Mouse (Mus musculus): ENCODE data around the gene Klf11. TPM values are rescaled to one million over a fixed set of nuclear protein-coding genes. Genes with fewer than 3 reads are reported as not detected.

Gene Klf11
- not detected in 2 replicates for polyA plus RNA-seq (2012; ENCODE audit: insufficient read depth, insufficient read length, low replicate concordance, missing spikeins)

DNA sequence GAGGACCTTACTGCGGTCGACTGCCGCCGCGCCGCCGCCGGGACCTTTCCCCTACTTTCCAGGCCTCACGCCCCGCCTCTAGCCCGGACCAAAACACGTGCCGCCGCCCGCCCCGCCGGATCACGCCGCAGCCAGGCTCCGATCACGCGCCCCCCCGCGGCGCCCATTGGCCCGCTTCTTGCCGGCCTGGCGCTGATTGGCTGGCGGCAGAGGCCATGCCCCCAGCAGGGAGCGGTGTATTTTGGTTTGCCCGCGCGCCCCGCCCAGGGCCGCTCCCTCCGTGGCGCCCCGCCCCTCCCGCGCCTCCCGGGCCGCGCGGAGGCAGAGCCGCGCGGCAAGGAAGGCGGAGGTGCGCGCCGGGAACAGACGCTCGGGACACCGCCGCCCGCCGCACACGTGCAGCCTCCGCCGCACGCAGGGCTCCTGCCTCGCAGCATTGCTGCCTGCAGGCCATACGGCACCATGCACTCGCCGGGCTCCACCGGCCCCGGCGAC is at the start of gene Klf11:
Gene Klf11, plus strand, starts transcription at position 212 of the 495 bp plus-strand sequence.
- peak within 1 kb of the TSS; percentile 82 for H3K4me3 ChIP-seq (ENCODE audit: insufficient read depth, low read depth, low read length)
- peak within 1 kb of the TSS; percentile 74 for H3K27ac ChIP-seq (ENCODE audit: insufficient read depth, low read depth, low read length)
- no peak for TF ChIP-seq CTCF (IDR thresholded peaks at IDR 0.05; ENCODE audit: insufficient read depth, low read depth, low read length)
- TF ChIP-seq POLR2A (IDR thresholded peaks at IDR 0.05; ENCODE audit: insufficient read depth, low read depth, low read length) = peak; percentile 78
- H3K4me1 ChIP-seq (ENCODE audit: control insufficient read depth, insufficient read depth, low read length) = peaks cover 17% of the 10 kb centered on the region
- under 1% methylated on average over 68 of the region's 68 CpGs for WGBS

DNA sequence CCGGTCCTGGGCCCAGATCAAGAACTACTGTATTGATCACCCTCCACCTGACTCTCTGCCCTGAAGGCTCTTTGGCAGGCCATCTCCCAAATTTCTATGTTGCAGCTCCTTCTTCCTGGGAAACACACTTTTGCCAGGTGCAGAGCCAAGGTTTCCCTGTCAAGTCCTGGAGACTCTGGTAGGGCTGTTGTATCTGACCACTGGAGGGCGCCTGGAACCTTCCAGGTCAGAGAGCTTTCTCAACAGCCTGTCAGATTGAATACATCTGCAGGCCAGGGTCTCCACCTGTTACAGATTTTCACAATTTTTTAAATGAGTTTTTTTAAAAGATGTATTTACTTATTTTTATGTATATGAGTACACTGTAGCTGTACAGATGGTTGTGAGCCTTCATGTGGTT is 47.8 kb upstream of the Klf11 start:
- WGBS = 54% methylated on average over 2 of the region's 2 CpGs
- H3K4me1 ChIP-seq (ENCODE audit: control insufficient read depth, insufficient read depth, low read length) = no peaks in the 10 kb centered on the region; the same call in 1 of the 2 replicates
- no peak overlapping the region for H3K4me3 ChIP-seq (ENCODE audit: insufficient read depth, low read depth, low read length)
- H3K27ac ChIP-seq (ENCODE audit: insufficient read depth, low read depth, low read length) = no peak overlapping the region
- TF ChIP-seq CTCF (IDR thresholded peaks at IDR 0.05; ENCODE audit: insufficient read depth, low read depth, low read length) (peak; percentile 37; the same call in 1 of the 2 replicates), POLR2A (IDR thresholded peaks at IDR 0.05; ENCODE audit: insufficient read depth, low read depth, low read length) (no peak)

DNA sequence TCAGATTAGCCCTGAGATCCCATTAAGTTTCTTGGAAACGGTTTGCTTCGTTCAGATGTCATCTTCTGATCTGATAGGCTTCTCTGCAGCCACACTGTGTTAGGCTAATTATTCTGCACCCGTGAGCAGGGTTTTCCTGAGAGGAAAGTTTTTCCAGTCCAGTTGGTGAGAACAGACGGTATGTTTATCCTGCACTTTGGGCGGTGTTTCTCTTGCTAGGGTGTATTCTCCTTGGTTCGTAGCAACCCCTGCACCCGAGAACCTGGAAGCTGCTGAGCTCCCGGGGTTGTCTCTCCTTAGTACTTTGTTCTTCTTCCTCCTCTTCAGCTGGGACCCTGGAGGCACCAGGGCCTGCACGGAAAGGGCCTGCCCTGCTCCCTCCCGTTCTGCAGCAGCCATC is 44.9 kb upstream of the Klf11 start:
- 49% methylated on average over 10 of the region's 10 CpGs for WGBS
- Histone ChIP-seq H3K27ac (ENCODE audit: insufficient read depth, low read depth, low read length) (no peak overlapping the region), H3K4me1 (ENCODE audit: control insufficient read depth, insufficient read depth, low read length) (no peaks in the 10 kb centered on the region), H3K4me3 (ENCODE audit: insufficient read depth, low read depth, low read length) (no peak overlapping the region)
- TF ChIP-seq CTCF (IDR thresholded peaks at IDR 0.05; ENCODE audit: insufficient read depth, low read depth, low read length) (no peak), POLR2A (IDR thresholded peaks at IDR 0.05; ENCODE audit: insufficient read depth, low read depth, low read length) (no peak)

DNA sequence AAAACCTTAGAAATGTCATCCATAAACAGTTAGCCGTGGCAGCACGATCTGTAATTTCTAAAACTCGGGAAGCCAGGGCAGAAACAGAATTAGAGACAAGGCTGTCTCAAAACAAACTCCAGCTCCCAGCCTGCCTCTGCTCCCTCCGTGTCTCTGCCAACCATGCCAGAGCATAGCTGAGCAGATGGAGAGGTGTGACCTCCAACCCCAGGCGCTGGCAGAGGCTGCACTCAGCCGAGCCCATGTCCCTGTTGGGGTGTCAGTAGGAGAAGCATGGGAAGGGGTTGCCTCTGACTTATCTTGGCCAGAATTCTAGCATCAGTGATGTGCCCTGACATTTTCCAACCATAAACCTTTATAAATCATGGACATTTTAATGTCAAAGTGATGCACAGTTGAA is 38.5 kb upstream of the Klf11 start:
- 88% methylated on average over 6 of the region's 6 CpGs for WGBS
- Histone ChIP-seq H3K4me1 (ENCODE audit: control insufficient read depth, insufficient read depth, low read length) (no peaks in the 10 kb centered on the region), H3K4me3 (ENCODE audit: insufficient read depth, low read depth, low read length) (no peak overlapping the region), H3K27ac (ENCODE audit: insufficient read depth, low read depth, low read length) (no peak overlapping the region)
- TF ChIP-seq POLR2A (IDR thresholded peaks at IDR 0.05; ENCODE audit: insufficient read depth, low read depth, low read length) (no peak), CTCF (IDR thresholded peaks at IDR 0.05; ENCODE audit: insufficient read depth, low read depth, low read length) (no peak)

DNA sequence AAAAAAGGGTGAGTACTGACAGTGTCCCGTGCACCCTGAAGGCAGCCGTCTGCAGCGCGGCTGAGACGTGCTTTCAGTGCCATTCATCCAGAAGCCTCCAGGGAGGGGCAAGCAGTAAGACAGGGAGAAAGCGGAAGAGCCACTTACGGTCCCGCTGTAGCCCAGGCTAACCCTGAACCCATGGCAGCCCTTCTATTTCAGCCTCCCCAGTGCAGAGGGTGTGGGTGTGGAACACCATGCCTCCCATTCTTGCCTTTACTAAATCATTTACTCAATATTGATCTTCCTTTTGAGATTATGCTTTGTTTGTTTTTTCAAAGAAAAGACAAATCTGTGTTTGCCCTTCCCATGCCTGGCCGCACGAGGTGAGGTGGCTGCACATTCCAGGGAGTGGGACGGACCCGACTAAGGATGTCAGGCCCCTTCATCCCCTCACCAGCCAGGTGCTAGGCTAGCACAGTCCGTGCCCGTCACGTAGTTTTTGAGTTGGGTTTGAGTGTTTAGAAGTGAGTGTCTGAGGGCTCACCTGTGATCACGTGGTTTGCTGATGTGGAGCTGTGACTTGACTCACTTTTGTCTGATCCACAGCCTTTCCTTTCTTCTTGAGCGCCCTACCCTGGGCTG is 36.5 kb upstream of the Klf11 start:
- Histone ChIP-seq H3K27ac (ENCODE audit: insufficient read depth, low read depth, low read length) (no peak overlapping the region), H3K4me1 (ENCODE audit: control insufficient read depth, insufficient read depth, low read length) (no peaks in the 10 kb centered on the region), H3K4me3 (ENCODE audit: insufficient read depth, low read depth, low read length) (no peak overlapping the region)
- TF ChIP-seq POLR2A (IDR thresholded peaks at IDR 0.05; ENCODE audit: insufficient read depth, low read depth, low read length) (no peak), CTCF (IDR thresholded peaks at IDR 0.05; ENCODE audit: insufficient read depth, low read depth, low read length) (no peak)
- 88% methylated on average over 17 of the region's 17 CpGs for WGBS

DNA sequence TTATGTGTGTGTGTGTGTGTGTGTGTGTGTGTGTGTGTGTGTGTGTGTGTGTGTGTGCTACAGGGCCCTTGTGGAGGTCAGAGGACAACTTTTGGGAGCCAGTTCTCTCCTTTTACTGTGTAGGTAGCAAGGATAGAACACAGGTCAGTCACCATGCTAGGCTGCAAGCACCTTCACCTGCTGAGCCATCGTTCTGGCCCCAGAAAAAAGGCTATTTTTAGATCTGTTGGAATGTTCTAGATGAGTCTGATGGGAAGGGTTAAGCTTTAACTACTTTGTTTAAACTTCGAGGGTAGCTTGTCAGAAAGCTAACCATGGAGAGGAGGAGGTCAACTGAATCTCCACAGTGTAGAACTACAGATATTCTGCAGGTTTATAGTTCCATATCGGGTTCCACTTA is 35.9 kb upstream of the Klf11 start:
- WGBS = 76% methylated on average over 3 of the region's 3 CpGs
- Histone ChIP-seq H3K4me1 (ENCODE audit: control insufficient read depth, insufficient read depth, low read length) (no peaks in the 10 kb centered on the region), H3K4me3 (ENCODE audit: insufficient read depth, low read depth, low read length) (no peak overlapping the region), H3K27ac (ENCODE audit: insufficient read depth, low read depth, low read length) (no peak overlapping the region)
- TF ChIP-seq CTCF (IDR thresholded peaks at IDR 0.05; ENCODE audit: insufficient read depth, low read depth, low read length) (no peak), POLR2A (IDR thresholded peaks at IDR 0.05; ENCODE audit: insufficient read depth, low read depth, low read length) (no peak)

DNA sequence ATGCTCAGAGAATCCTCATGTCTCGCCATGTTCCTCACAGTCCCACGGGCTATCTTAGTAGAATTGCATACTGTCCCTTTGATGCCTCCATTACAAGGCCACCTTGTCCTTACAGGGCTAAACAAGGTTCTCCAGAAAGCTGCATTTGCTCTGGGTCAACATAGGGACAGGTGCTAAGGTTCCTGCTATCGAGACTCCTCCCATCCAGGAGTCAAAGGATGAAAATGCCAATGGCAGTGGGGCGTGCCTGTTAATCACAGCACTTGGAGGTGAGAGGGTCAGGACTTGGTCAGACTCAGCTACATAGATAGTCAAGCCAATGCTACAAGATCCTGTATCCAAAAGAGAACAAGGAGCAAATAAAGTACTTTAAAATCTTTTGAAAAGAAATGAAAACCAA is 31.6 kb upstream of the Klf11 start:
- no peaks in the 10 kb centered on the region for H3K4me1 ChIP-seq (ENCODE audit: control insufficient read depth, insufficient read depth, low read length)
- WGBS = 89% methylated on average over 4 of the region's 4 CpGs
- H3K27ac ChIP-seq (ENCODE audit: insufficient read depth, low read depth, low read length) = no peak overlapping the region
- TF ChIP-seq POLR2A (IDR thresholded peaks at IDR 0.05; ENCODE audit: insufficient read depth, low read depth, low read length) = no peak
- no peak for TF ChIP-seq CTCF (IDR thresholded peaks at IDR 0.05; ENCODE audit: insufficient read depth, low read depth, low read length)
- no peak overlapping the region for H3K4me3 ChIP-seq (ENCODE audit: insufficient read depth, low read depth, low read length)

DNA sequence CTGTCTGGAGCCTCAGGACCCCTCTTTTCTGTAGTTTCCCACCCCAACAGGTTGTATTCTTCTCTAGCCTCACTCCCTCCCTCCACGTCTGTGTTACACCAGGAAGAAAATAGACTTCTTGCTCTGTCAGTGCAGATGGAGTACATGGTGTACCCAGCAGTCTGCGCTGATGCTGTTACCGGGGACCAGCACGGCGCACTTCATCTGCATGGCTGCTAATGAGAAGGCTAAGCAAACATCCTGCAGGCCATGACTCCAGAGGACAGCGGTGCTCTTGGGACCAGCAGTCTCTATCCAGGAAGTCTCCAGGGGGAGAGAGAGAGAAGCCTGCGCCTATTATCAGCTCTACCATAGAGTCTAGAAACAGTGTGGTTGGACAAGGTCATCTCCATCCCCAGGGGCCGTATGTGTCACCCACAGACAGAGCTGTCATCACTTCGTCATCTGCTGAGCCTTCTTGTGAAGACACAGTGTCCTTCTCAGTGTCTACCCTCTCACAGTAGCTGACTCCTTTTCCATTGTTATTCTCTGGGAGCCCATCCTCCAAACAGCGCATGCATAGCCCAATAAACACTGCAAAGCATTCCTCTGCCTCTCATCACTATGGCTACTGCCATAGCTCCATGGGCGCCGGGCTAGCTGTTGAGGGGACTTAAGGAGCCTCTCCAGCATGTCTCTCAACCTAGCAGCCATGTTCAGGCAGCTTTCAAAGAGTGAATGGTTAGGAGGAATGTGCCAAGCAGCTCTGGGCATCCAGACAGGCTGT is 27.4 kb upstream of the Klf11 start:
- no peak overlapping the region for H3K4me3 ChIP-seq (ENCODE audit: insufficient read depth, low read depth, low read length)
- H3K4me1 ChIP-seq (ENCODE audit: control insufficient read depth, insufficient read depth, low read length) = no peaks in the 10 kb centered on the region
- WGBS = 79% methylated on average over 12 of the region's 12 CpGs
- TF ChIP-seq POLR2A (IDR thresholded peaks at IDR 0.05; ENCODE audit: insufficient read depth, low read depth, low read length) (no peak), CTCF (IDR thresholded peaks at IDR 0.05; ENCODE audit: insufficient read depth, low read depth, low read length) (no peak)
- H3K27ac ChIP-seq (ENCODE audit: insufficient read depth, low read depth, low read length) = no peak overlapping the region

DNA sequence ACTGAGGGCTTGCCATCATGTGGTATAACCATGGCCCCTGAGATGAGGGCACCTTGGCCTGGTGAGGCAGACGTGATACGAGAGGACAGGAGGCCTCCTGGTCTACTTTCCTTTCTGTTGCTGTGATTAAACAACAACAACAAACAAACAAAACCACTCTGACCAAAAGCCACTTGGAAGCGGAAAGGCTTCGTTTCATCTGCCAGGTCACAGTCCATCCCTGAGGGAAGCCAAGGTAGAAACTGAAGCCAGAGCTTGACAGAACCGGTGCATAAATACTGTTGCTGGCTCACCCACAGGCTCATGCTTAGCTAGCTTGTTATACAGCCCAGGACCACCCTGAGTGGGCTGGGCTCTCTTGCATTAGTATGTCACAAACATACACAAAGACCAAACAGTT is 24.7 kb upstream of the Klf11 start:
- Histone ChIP-seq H3K4me3 (ENCODE audit: insufficient read depth, low read depth, low read length) (no peak overlapping the region), H3K4me1 (ENCODE audit: control insufficient read depth, insufficient read depth, low read length) (no peaks in the 10 kb centered on the region), H3K27ac (ENCODE audit: insufficient read depth, low read depth, low read length) (no peak overlapping the region)
- no peak for TF ChIP-seq POLR2A (IDR thresholded peaks at IDR 0.05; ENCODE audit: insufficient read depth, low read depth, low read length)
- TF ChIP-seq CTCF (IDR thresholded peaks at IDR 0.05; ENCODE audit: insufficient read depth, low read depth, low read length) = no peak
- 82% methylated on average over 5 of the region's 5 CpGs for WGBS

Measured in olfactory bulb, adult 2 months (tissue).